Mouse (Mus musculus) spleen, adult 2 months (tissue): ENCODE data around the gene Psd.

ENCODE experiments used
- CTCF ChIP-seq: fragments of 200-500 bp; IDR thresholded peaks from 2 replicates; pipeline ENCODE4 v1.5.1; 2011; ENCODE audit warnings: mild to moderate bottlenecking, inconsistent platforms; ENCODE audit not compliant: insufficient read depth, insufficient read length, insufficient replicate concordance; ENCODE audit errors: extremely low read depth
- POLR2A ChIP-seq: fragments of 200-500 bp; IDR thresholded peaks from 2 replicates; pipeline ENCODE4 v1.6.1; 2011; ENCODE audit warnings: low read depth, low read length, inconsistent platforms

DNA sequence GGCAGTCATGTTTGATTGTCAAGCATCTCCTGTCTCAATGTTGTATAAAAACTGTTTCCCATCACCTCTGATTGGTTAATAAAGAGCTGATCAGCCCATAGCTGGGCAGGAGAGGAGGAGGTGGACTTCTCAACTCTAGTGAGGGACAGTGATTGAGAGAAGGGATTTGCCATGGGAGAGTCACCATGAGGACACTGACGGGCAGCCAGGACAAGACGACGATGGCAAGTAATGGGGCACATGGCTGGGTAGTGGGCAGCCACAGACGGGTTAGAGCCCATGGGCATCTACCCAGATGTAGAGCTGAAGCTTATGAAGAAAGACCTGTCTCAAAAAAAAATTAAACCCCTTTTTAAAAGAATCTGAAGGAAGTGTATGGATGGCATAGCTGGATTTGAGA, 24.4 kb downstream of the Psd start:
- TF ChIP-seq CTCF, result no peak
- no peak for TF ChIP-seq POLR2A
